Mouse (Mus musculus) testis, adult 2 months (tissue): ENCODE measurements at regions not wholly inside any gene's neighbourhood (a gene's known extent, or its start where the extent isn't known, plus 50 kb on each side); places are given as distances from the start of the nearest gene placed in this dataset.

Experiments
- CTCF ChIP-seq: fragments of 200-500 bp; IDR thresholded peaks from 2 replicates; pipeline ENCODE4 v1.5.1; 2012; ENCODE audit warnings: low read depth, mild to moderate bottlenecking, inconsistent platforms, low read length, moderate library complexity; ENCODE audit not compliant: control insufficient read depth, insufficient read depth, insufficient replicate concordance
- POLR2A ChIP-seq: fragments of 200-500 bp; IDR thresholded peaks from 2 replicates; pipeline ENCODE4 v1.6.1; 2012; ENCODE audit warnings: low read depth, mild to moderate bottlenecking, inconsistent platforms, low read length, moderate library complexity; ENCODE audit not compliant: control insufficient read depth

DNA sequence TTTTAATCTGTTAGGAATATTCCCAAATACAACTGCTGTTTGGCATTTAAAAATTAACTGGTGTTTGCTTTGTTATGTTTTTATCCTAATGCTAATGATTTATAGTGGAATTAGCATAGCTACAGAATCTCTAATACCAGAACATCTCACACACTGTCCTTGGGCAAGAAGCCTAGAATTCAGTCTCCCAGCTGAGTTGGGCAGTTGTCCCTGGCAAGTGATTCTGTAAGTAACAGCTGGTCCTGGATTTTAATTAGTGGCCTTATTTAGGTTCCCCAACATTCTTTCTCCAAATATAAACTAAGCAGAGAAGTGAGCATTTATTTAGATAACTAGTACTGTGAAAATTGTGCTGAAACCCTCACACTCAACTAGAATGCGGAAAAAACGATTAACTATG, 611.1 kb upstream of the Kcnd2 start:
- TF ChIP-seq CTCF (no peak), POLR2A (no peak)
